7 mouse cellular contexts compared by ENCODE assay signal in genomic region chr13:35741040-35741619, GRCm38 (mm10).
DNase-seq lines count a peak whose midpoint lies in the region; ATAC-seq and TF ChIP-seq lines count a peak whose summit lies in the region.

No protein-coding gene starts in this region.

- TF ChIP-seq CTCF in kidney, adult 2 months (conservative IDR thresholded peaks at IDR 0.05; ENCODE audit: insufficient read depth, insufficient read length, low read depth, low read length): peak; percentile 36

- peak overlapping the region; percentile 52 for H3K4me2 ChIP-seq in embryonic facial prominence, embryonic 12.5 days (replicated peaks)
- peak overlapping the region; percentile 64 for H3K4me2 ChIP-seq in limb, embryonic 11.5 days (ENCODE audit: low read depth, severe bottlenecking)
- peak overlapping the region; percentile 93 for H3K4me2 ChIP-seq in midbrain, embryonic 14.5 days (ENCODE audit: low read length)

- WGBS in embryonic facial prominence, embryonic 12.5 days: under 1% methylated on average over 67 of the region's 68 CpGs
- 3% methylated on average over 65 of the region's 68 CpGs for WGBS in kidney, adult 2 months
- under 1% methylated on average over 33 of the region's 68 CpGs for WGBS in limb, embryonic 11.5 days
- under 1% methylated on average over 63 of the region's 68 CpGs for WGBS in midbrain, embryonic 14.5 days

- H3K36me3 ChIP-seq in embryonic facial prominence, embryonic 12.5 days: no peaks in the 10 kb centered on the region
- no peaks in the 10 kb centered on the region for H3K36me3 ChIP-seq in kidney, adult 2 months (ENCODE audit: control insufficient read depth, insufficient read depth, low read length)
- H3K36me3 ChIP-seq in limb, embryonic 11.5 days (ENCODE audit: control insufficient read depth, insufficient read depth, low read length): no peaks in the 10 kb centered on the region
- no peaks in the 10 kb centered on the region for H3K36me3 ChIP-seq in midbrain, embryonic 14.5 days (ENCODE audit: control insufficient read depth, insufficient read depth, low read length)

- peak; percentile 96 to 98 for DNase-seq in adrenal gland, postnatal 36 days
- peak; percentile 89 to 95 for DNase-seq in heart, adult 18-20 months
- DNase-seq in kidney, adult 2 months: peak; percentile 96
- peak; percentile 93 for DNase-seq in limb, embryonic 11.5 days (ENCODE audit: low spot score)
- DNase-seq in midbrain, embryonic 14.5 days: peak; percentile 94
- DNase-seq in spleen, adult 12 weeks (ENCODE audit: low spot score): peak; percentile 88

- H3K9me3 ChIP-seq in embryonic facial prominence, embryonic 12.5 days: no peaks in the 10 kb centered on the region
- peaks cover under 1% of the 10 kb centered on the region; the same call in 1 of the 2 replicates for H3K9me3 ChIP-seq in limb, embryonic 11.5 days (ENCODE audit: control insufficient read depth, low read length)
- 0 out of 2 replicates have a peak, but pooled peaks cover 2% of the 10 kb centered on the region for H3K9me3 ChIP-seq in midbrain, embryonic 14.5 days (ENCODE audit: control insufficient read depth, low read length)

- no peak for TF ChIP-seq POLR2A in kidney, adult 2 months (IDR thresholded peaks at IDR 0.05; ENCODE audit: low read depth, low read length)

- peaks cover 28% of the 10 kb centered on the region for H3K27me3 ChIP-seq in embryonic facial prominence, embryonic 12.5 days
- no peaks in the 10 kb centered on the region for H3K27me3 ChIP-seq in kidney, adult 2 months (replicated peaks; ENCODE audit: control insufficient read depth, insufficient read depth, low read length)
- H3K27me3 ChIP-seq in limb, embryonic 11.5 days (ENCODE audit: control insufficient read depth, insufficient read depth, low read length): peaks cover 15% of the 10 kb centered on the region
- H3K27me3 ChIP-seq in midbrain, embryonic 14.5 days (ENCODE audit: control insufficient read depth, insufficient read depth, low read length): peaks cover 24% of the 10 kb centered on the region

- peaks cover 10% of the 10 kb centered on the region for H3K4me1 ChIP-seq in embryonic facial prominence, embryonic 12.5 days
- H3K4me1 ChIP-seq in kidney, adult 2 months (ENCODE audit: control insufficient read depth, insufficient read depth, low read length): no peaks in the 10 kb centered on the region; the same call in 1 of the 2 replicates
- peaks cover 6% of the 10 kb centered on the region; the same call in 1 of the 2 replicates for H3K4me1 ChIP-seq in limb, embryonic 11.5 days (ENCODE audit: control insufficient read depth, insufficient read depth, low read length)
- H3K4me1 ChIP-seq in midbrain, embryonic 14.5 days (ENCODE audit: control insufficient read depth, insufficient read depth, low read length): peaks cover 11% of the 10 kb centered on the region; the same call in 1 of the 2 replicates

- peak; percentile 94 for ATAC-seq in embryonic facial prominence, embryonic 12.5 days (ENCODE audit: insufficient number of reproducible peaks, insufficient read depth, low FRiP score, low TSS enrichment)
- peak; percentile 94 for ATAC-seq in limb, embryonic 11.5 days (ENCODE audit: insufficient number of reproducible peaks, low FRiP score, low TSS enrichment, low read depth)
- peak; percentile 94 for ATAC-seq in midbrain, embryonic 14.5 days (ENCODE audit: low FRiP score, low TSS enrichment)

- peak overlapping the region; percentile 88 for H3K9ac ChIP-seq in embryonic facial prominence, embryonic 12.5 days
- H3K9ac ChIP-seq in limb, embryonic 11.5 days (ENCODE audit: low read length): peak overlapping the region; percentile 94
- peak overlapping the region; percentile 80 for H3K9ac ChIP-seq in midbrain, embryonic 14.5 days (replicated peaks; ENCODE audit: low read length)

- peak overlapping the region; percentile 87 for H3K27ac ChIP-seq in embryonic facial prominence, embryonic 12.5 days
- peak overlapping the region; percentile 30 for H3K27ac ChIP-seq in kidney, adult 2 months (ENCODE audit: insufficient read depth, low read depth, low read length)
- H3K27ac ChIP-seq in limb, embryonic 11.5 days (replicated peaks; ENCODE audit: low read depth, low read length): peak overlapping the region; percentile 94
- peak overlapping the region; percentile 79 for H3K27ac ChIP-seq in midbrain, embryonic 14.5 days (replicated peaks; ENCODE audit: low read depth, low read length)

- H3K4me3 ChIP-seq in embryonic facial prominence, embryonic 12.5 days: peak overlapping the region; percentile 92
- peak overlapping the region; percentile 92 for H3K4me3 ChIP-seq in kidney, adult 2 months (ENCODE audit: insufficient read depth, low read depth, low read length)
- peak overlapping the region; percentile 83 for H3K4me3 ChIP-seq in limb, embryonic 11.5 days (ENCODE audit: low read depth, low read length)
- H3K4me3 ChIP-seq in midbrain, embryonic 14.5 days (replicated peaks; ENCODE audit: low read depth, low read length): peak overlapping the region; percentile 91

Comparison
In these comparisons a context has a peak if more than half of its experiments do, and no peak if none do; other contexts are left out.
1. Peak in every context shown above with its lines: DNase-seq, ATAC-seq, H3K4me3 ChIP-seq and H3K27ac ChIP-seq.
2. H3K27ac ChIP-seq: peak in every context shown above with its lines; median percentile 94 in limb, embryonic 11.5 days; 87 in embryonic facial prominence, embryonic 12.5 days; 79 in midbrain, embryonic 14.5 days; 30 in kidney, adult 2 months.